Mouse (Mus musculus) gastrocnemius, postnatal 4 days (tissue): ENCODE measurements at regions not wholly inside any gene's neighbourhood (a gene's known extent, or its start where the extent isn't known, plus 50 kb on each side); places are given as distances from the start of the nearest gene placed in this dataset.

ENCODE experiments used
- DNase-seq, 2 experiments: peaks; one replicate each; pipeline ENCODE4 v3.0.0; 2021 to 2022; ENCODE audit warnings: low spot score in 2 of 2, mixed read lengths in 2 of 2

DNA sequence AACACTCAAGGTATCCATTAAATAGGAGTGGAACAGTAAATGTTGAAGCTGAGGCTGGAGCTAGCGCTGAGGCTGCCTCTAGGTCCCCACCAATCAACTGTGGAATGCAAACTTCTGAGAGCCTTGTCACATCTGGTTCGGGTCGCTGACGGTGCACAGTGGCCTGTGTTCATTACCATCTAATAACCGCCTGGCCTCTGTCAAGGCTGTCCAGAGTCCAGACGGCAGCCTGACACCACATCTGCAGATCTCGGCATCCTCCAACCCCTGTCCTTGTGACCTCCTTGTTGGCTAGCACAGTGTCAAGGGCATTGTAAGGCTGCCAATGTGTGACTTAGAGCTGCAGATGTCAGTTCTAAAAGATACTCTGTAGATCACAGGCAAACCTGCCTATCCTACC, 455.7 kb downstream of the Ate1 start:
- no peak for DNase-seq

DNA sequence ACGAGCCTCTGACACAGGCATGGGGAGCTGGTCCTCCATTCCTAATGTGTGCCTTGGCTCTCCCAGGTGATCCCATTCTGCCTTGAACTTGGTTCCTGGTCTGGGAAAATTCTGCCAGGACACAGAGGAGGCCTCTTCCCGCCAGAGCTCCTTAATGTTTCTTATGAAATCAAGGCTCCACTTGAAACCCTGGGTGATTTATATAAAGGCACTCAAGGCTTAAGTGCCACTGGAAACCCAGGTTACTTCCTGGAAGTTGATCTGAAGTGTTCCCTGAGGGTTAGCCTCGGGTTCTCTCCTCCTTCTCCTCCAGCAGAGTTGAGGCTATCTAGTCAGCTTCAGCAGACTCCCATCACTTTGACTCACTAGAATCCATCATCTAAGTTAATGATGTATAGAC, 451.9 kb downstream of the Ate1 start:
- no peak for DNase-seq

DNA sequence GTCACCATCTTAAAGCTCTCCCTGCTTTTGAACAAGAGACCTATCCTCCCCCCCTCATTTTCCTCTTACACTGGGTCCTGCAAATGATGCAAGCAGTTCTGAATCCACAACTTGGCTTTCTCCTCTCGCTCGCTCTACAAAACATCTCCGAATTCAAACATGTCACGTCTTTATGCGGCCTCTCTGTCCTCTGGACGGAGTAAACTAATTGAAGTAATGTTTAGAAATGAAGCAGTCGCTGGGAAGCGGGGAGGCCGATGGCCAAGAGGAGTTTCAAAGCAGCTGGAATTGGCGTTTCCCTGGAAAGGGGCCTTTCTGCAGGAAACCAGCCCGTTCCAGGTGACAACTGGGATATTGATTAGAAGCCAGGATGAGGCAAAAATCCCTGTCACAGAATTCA, 446.8 kb downstream of the Ate1 start:
- DNase-seq: no peak

DNA sequence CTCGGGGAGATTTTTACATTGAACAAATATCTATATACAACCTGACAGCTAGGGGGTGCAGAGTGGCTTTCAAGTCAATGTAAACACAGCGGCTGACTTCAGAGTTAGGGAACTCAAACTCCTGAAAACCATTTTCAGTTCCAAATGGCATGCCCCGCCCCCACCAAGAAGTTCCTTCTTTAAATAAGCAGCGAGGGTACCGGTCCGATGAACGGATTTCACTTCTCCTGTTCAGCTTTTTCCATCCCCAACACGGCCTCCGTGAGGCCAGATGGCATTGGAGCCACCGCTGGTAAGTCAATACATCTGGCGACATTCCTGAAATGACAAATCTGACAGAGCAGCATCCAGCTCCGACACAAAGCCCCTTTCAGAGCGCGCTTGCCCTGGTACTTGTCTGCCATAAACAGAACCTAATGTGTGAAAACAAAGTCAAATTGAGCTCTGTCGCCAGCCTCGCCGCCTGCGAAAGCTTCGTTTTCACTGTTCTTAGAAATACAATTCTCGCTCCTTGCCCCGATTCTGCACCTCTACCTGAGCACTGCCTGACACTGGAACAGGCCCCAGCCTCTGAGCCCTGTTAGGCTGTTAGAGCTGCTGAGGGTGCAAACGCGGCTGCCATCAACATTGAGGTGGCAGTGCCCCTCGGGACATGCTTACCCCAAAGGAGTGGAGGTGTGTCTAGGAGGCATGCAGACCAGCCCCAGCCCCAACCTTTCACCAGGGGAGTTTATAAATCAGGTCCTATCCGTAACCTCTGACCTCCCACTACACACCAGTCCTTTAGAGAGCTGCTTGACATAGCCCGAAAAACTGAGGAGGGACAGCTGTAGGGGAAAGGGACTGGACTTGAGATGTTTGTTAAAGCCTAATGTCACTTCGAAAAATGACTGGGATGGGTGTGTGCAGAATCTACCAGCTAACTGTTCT, 446.0 kb downstream of the Ate1 start:
- peak in 1 of 2 experiments; percentile 29 for DNase-seq

DNA sequence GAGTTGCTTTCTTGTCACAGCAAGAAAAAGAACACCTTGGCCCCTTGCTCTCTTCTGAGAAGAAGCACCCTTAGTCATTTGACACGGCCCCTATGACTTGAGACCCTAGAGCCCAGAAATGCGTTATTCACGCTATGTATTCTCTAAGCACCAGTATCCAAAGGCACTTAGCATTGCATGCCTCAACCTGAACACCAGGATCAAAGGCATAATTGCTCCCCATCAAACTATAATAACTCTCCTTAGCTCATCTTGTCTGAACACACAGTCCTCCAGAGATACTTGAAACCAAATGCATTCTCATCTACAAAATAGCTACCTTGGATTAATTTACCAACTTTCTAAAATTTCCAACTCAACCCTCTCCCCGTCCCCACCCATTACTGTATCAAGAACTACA, 437.5 kb downstream of the Ate1 start:
- no peak for DNase-seq

DNA sequence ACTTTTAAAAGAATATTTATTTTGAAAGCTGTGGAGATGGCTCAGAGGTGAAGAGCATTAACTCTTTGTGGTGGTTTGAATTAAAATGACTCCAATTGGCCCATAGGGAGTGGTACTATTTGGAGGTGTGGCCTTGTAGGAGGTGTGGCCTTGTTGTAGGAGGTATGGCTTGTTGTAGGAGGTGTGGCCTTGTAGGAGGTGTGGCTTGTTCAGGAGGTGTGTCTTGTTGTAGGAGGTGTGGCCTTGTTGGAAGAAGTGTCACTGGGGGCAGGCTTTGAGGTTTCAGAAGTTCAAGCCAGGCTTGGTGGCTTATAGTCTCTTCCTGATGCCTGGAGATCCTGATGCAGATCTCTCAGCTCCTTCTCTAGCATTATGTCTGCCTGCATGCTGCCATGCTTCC, 434.5 kb downstream of the Ate1 start:
- DNase-seq: no peak

DNA sequence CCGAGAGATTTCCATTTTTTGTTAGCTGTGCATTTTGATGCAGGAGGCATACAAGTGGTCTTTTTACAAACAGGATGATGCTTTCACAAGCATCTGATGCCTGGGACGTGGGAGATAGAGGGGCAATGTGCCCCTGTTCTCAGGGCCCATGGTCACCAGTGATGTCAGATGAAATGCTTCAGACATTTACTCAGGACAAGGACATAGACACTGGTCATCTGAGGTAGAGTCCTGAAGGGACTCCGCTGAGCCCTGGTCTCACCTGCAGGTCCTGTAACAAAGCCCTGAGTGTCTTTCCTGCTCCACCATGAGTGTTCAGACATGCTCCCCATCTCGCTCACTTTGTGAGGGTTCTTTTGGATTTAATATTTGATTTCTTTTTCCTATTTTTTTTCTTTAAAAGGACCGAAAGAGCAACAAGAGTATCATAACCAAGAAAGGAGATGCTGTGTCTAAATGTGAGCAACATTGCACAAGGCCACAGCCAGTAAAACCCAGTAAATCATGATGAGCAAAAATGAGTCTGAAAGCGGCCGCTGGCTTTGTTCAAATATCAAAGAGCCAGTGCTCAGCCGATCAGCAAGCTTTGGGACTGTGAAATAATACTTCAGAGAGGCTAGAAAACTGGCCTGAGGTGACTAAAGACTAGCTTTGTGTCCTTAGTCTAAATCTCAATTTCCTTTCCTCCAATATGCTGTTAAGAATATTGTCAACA, 430.1 kb downstream of the Ate1 start:
- DNase-seq: no peak

DNA sequence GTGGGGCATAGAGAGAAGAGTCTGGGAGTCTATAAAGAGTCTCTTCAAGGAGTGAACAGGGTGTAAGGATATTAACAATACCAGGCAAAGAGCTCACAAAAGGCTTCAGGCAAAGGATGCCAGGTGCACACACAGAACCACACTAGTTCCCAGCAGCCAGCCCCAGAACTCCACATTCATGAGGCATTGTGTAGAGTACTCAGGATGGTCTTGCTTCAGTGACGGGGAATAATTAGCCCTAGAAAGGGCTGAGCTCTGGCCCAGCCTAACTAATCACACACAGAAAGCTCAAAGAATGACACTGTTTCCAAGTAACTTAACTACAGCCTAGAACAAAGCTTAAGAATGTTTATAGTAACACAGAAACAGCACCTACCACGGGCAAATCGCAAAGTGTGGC, 428.2 kb downstream of the Ate1 start:
- DNase-seq: no peak

DNA sequence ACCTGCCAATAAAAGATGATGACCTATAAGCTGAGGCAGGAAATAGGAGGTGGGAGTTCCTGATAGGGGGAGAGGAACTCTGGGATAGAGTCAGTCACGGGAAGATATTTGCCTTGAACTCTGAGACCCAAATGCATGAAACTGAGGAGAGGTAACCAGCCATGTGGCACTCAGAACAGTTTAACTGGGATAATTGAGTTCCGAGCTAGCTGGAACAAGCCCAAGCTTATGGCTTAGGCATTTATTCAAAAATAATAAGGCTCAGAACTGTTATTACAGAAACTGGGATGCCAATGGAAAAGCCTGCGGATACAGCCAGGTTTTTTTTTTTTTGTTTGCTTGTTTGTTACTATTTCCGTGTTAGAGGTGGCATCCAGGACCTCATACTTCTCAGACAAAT, 425.0 kb downstream of the Ate1 start:
- DNase-seq: no peak

DNA sequence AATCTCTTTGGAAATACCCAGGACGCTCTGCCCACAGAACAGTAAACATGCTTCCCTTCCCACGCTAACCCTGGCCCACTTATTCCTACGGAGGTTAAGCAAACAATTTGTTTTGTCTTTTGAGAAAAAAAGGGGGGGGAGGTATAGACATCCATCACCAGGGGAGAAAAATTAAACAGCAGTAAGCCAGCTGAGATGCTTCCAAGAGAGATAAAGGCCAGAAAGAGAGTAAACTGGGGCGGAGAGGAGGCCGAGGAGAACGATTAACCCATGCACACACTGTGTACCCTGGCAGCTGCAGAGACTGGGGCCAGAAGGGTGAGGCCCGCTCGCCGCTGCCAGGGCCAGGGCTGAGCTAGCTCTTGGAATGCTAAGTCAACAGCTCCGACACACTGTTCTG, 421.6 kb downstream of the Ate1 start:
- DNase-seq: no peak

DNA sequence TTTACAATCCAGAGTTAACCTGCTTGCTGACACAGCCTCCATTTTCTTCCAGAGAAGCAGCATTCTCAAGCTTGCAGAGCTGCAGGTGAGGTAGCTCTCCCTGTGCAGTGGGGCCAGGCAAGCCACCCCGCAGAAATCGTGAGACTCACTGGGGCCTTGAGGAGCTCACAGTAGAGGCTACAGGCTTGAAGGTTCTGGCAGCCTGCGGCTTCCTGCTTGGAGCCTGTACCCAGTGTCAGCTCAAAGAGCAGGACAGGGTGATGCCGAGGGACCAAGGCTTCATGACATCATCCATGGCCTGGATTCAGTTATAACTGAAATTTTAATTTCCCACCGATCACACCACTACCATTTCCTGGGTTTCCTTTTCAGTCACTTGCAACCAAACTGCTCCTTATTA, 417.5 kb downstream of the Ate1 start:
- DNase-seq: no peak

DNA sequence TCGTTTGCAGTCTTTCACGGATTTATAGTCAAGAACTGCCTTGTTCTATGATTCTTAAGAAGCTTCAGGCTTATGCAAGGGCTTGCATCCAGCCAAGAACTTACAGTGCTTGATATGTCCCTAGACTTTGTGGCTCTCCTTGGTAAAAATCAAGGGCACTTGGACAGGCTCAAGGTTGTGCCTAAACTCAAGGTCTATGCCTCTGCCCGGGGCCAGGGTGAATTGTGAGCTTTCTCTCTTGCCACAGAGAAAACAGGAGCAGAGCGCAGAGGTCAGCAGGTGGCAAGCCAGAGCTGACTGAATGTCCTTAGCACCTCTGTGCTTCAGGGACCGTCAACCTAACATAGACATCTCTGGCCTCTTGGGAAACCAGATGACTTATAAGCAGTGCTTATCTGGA, 413.2 kb downstream of the Ate1 start:
- DNase-seq: no peak

DNA sequence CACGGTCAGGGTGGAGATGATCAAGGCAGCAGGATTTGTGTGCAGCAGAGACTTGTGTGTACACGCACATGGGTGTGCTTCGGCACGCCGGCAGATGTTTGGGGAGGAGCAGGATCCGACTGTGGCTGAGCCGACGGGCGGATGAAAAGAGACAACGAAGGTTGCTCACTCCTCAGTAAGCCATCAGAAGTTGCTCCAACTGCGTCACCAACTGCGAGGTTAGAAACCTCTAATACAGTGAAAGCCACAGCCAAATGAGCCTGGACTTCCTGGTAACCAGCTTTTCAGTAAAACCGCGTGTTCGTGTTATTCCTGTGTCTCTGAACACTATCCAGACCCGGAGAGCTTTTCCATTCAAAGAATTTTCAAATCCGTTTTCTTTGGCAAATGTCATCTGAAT, 411.8 kb downstream of the Ate1 start:
- no peak for DNase-seq
